Mouse (Mus musculus): ENCODE measurements around the gene Ergic1.

GRCm38 (mm10) chr17:26530590-26531081 is 30.7 kb upstream of the Ergic1 start:
- no peak for TF ChIP-seq CTCF (IDR thresholded peaks at IDR 0.05)
- 0 out of 2 replicates have a peak, but pooled peaks have one; percentile 18 for TF ChIP-seq POLR2A (IDR thresholded peaks at IDR 0.05; ENCODE audit: insufficient read depth, low read depth, low read length)

All from heart, adult 2 months (tissue).